Mouse (Mus musculus): ENCODE measurements at regions not wholly inside any gene's neighbourhood (a gene's known extent, or its start where the extent isn't known, plus 50 kb on each side); places are given as distances from the start of the nearest gene placed in this dataset.

DNA sequence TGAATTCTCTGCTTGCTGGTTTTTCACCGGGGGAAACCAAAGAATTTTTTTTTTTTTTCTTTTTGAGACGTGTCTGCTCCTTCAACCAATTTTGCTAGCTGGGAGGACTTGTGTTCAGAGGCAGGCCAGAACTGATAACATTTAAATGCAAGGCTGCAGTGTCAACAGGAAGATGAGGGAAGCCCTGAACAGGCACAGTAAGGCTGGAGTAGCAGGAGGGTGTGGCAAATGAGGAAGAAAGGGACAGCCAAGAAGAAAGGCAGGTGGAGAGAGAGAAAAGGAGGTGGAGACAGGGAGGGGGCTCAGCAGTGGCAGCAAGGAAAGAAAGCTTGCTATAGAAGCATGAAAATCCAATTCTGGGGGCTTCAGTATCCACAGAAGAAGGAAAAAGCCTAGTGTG lies 130.4 kb upstream of the Cadm1 start:
- no peak for DNase-seq (ENCODE audit: low read depth)

- DNase-seq (ENCODE audit: low read depth) = no peak
Observed at GRCm38 (mm10) chr9:47400117-47400823, 129.7 kb upstream of the Cadm1 start.

GRCm38 (mm10) chr9:47401511-47401910 lies 128.5 kb upstream of the Cadm1 start:
- no peak for DNase-seq (ENCODE audit: low read depth)

GRCm38 (mm10) chr9:47403317-47403716 lies 126.7 kb upstream of the Cadm1 start:
- DNase-seq (ENCODE audit: low read depth) = no peak

DNA sequence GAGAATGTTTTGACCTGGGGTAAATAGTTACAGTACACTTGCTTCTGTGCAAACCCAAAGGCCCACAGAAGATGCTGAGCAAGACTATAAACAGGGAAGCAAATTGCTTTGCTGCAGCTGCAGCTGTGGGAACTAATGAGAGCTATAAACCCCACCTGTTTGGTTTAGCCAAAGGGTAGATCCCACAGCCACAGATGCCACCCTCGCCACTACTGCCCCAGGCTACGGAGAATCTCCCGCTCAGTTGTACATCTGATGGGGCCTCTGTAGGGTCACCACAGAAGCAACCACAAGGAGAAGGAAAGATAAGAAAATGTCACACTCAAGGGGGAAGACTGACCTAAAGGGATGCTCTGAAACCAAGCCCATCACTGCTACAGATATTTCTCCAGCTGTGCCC lies 125.2 kb upstream of the Cadm1 start:
- no peak for DNase-seq (ENCODE audit: low read depth)

DNA sequence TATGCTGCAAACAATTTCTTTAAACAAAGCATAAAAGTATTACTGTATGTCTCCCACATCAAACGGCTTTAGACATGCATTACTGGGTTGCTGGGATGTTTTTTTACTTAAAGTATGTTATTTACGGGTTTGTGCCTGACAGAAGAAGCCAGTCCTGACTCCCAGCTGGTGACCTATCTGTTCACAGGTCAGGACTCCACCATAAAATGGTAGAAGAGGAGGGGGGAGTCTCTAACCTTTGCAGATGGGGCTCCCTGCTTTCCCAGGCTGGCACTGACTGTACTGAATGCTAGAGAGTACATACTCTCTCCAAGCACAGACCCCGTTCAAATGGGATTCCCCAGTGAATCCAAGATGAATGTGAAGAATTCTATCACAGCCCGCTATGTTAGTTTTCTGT lies 124.4 kb upstream of the Cadm1 start:
- DNase-seq (ENCODE audit: low read depth) = no peak

DNA sequence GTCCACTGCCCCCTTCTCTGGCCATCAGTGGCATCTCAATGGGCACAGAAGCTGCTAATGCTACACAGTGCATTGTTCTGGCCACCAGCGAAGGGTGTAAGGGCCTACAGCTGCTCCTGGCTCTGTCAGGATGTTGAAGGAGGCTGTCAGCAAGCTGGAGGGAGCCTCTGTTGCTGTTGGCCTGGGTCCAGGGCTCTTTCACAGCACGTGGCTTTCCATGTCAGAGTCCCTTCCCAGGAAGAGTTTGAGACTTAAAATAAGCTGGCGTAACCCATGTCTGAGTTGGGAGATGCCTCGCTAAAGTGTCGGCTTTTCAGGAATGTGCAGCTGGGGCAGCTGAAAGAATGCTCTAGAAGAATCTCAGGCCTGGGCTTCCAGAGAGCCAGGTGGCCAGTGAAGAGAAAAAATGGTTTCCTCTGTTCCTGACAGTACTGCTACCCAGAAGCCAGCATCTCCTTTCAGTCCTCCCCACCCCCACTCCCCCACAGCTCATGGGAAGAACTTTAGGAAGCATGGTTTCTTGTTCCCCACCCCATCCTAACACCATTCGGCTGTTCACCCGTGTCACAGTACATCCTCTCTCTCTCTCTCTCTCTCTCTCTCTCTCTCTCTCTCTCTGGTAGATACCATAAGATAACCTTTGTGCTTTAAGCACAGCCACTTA lies 122.8 kb upstream of the Cadm1 start:
- DNase-seq (ENCODE audit: low read depth) = no peak

DNA sequence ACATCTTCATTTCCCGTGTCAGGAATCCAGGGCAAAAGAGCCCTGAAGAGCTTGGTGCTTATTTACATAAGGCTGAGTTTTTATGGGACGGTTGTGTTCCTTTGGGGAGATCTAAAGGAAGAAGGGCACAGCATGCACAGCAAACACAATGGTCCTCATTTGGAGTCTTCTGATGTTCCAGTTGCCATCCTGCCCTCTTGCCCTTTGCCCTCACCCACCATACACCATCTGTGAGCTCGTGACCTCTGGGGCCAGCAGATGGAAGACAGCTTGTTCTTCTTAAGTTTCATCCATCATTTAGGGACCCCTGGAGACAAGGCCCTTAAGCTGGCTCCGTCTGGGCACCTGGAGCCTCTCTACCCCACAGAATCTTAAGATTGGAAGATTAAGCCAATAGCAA lies 121.9 kb upstream of the Cadm1 start:
- no peak for DNase-seq (ENCODE audit: low read depth)

DNA sequence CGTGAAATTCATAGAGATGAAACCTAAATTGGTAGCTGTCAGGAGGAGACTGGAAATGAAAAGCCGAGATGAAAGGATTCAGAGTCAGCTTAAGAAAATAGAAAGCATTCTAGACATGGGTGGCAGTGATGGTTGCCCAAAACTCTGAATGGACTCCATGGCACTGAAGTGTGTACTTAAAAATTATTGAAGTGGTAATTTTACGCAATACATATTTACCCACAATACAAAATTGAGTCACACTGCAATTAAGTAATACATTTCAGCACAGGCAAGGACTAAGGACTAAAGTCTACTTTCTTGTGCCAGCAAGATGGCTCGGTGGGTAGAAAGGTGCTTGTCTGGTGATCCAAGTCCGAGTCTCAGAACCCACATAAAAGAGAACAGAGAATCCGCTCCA lies 120.4 kb upstream of the Cadm1 start:
- no peak for DNase-seq (ENCODE audit: low read depth)

DNA sequence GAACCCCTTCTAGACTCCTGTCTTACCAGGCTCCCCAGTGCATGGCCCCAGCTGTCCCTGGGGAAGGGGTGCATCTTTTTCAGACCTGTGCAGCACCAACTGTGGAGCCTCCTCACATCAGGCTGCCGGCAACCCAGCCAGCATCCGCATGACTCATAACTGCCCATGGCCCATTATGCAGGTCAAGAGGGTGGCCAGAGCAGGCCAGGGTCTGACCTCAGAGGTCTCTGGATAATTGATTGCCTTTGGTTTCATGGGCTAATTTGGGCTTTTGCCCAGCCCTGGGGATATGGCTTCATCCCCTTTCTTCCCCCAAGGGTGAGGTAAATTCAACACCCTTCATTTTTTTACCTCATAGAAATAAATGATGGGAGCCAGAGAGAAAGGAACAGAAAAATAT lies 117.2 kb upstream of the Cadm1 start:
- no peak for DNase-seq (ENCODE audit: low read depth)

GRCm38 (mm10) chr9:47414350-47414988 lies 115.5 kb upstream of the Cadm1 start:
- no peak for DNase-seq (ENCODE audit: low read depth)

DNA sequence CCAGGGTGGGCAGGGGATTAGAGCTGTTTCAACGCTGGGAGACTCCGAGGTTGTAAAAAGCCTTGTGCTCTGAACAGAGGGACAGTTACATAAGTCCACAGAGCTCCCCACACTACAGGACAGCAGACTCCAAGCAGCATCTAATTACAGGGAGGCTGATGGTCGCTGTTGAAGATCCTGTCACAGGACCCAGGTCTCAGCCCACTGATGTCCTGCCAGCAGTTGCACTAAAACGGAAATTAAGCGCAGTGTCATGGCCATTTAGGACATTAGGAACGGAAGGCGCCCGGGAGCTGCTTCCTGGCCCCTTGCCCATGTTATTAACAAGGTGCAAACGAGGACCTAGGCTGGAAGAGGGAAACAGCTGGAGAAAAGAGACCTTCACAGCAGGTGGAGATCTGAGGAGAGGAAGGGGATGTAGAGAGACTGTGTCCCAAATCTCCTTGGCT lies 107.8 kb upstream of the Cadm1 start:
- no peak for DNase-seq (ENCODE audit: low read depth)

DNA sequence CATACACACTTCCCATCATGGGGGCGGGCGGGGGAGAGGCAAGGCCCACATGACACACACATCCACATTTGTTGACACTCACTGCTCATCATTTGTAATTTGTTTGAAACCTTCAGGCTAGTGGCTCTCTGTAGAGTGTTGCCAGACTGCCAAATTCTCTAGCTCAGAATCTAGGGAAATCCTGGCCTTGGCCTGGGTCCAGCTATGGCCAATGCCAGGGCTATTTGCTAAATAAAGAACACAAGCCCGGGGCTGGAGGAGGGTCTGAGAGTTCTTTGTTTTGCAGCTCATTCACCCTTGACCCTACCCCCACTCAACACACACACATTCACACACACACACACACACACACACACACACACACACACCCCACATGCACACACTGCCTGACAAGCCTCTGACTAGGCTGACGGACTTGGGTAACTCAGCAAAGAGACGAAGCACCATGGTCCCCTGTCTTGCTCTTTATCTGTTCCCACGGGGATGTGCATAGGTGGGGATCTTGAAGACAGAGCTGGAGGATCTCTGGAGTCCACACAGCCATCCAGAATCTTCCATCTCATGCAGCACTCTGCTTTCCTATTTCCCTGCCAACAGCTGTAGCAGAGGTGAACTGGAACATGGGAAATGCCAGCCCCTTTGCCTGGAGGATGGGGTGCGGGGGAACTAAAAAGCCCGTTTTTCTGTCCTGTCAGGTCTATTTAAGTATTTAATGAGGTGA lies 107.1 kb upstream of the Cadm1 start:
- no peak for DNase-seq (ENCODE audit: low read depth)

DNA sequence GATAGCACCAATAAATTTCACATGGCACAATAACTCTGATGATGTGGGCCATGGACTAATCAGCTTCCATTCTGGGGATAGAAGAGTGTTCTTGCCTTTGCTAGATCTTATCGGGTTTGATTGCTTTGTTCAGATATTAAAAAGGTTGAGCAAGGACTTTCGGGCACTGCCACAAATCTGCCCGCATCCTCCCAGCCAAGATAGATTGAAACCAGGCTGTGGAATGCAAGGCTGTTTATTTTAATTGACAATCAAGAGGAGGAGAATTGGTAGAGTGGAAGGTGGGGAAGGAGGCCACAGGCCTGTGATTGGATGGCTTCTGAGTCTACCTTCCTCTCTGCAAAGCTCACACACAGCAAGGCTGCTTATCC lies 106.5 kb upstream of the Cadm1 start:
- DNase-seq (ENCODE audit: low read depth) = no peak

DNA sequence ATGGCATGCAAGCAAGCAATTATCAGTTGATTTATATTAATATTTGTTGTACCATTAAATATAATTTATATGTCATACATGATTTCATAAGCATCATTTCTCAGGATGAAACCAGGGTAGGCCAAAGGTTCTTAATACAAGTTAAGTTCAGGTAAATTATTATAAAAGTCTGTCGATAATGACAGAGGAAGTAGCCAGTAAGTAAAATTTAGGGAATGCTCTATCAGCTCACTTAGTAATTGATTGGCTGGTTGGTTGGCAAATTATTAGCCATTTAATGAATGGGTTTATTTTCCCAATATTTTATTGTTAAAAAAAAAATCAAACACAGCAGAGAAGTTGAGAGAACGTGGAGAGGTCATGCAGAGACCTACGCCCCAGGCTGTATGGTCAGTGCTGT lies 105.8 kb upstream of the Cadm1 start:
- no peak for DNase-seq (ENCODE audit: low read depth)

DNA sequence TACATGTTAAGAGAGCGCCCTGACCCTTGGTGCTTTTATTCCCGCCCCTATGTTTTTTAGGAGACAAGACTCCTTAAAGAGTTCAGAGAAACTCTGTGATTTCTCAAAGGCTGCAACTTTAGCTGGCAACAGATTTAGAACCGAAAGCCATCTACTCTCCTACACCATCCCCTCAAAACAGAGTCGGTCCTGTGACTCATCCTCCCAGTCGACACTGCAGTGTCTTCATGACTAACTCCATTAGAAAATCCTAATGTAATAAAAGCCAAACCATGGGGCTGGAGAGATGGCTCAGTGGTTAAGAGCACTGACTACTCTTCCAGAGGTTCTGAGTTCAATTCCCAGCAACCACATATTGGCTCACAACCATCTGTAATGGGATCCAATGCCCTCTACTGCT lies 103.3 kb upstream of the Cadm1 start:
- DNase-seq (ENCODE audit: low read depth) = no peak

DNA sequence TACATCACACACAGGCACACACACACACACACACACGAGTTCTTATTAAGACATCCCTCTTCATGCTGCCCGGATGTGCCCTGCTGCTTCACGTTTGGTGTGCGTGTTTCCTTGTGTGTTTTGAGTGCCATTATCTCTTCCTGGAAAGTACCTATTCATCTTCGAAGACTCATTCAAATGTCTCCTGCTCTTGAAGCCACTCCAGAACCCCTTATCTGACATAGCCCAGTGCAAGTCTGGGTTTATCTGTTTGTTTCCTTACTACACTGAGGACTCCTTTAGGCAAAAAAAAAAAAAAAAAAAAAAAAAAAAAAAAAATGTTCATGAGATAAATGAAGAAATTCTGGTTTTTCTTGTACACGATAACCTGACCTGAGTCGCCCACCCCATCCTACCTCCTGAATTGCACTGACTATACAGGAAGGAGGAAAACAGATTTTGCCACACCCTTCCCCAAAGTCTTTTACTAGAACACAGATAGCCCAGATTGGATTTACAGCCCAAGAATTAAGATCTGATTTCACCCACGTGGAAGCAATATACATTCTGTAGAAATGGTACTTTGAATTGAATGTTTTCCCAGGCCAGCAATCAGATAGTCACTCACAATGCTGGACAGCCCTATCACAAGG lies 101.1 kb upstream of the Cadm1 start:
- no peak for DNase-seq (ENCODE audit: low read depth)

GRCm38 (mm10) chr9:47429691-47430090 lies 100.3 kb upstream of the Cadm1 start:
- no peak for DNase-seq (ENCODE audit: low read depth)

DNA sequence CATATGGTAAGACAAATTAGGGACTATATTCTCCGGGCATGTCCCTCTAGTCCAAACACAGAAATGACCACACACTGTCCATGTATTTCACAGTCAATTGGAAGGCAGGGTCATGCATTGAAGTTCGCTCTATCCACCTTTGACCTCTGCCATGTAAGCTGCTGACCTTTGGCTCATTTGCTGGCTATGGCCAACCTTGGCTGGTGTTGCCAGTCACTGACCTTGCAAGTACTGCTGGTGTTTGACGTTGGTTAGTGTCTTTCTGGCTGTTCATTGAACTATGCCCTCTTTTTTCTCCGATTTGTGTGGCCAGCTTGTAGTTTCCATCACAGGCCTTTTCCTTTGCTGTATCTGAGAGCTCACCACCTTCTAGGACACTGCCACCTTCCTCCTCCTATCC lies 97.3 kb upstream of the Cadm1 start:
- no peak for DNase-seq (ENCODE audit: low read depth)

GRCm38 (mm10) chr9:47433185-47433584 lies 96.8 kb upstream of the Cadm1 start:
- no peak for DNase-seq (ENCODE audit: low read depth)

DNA sequence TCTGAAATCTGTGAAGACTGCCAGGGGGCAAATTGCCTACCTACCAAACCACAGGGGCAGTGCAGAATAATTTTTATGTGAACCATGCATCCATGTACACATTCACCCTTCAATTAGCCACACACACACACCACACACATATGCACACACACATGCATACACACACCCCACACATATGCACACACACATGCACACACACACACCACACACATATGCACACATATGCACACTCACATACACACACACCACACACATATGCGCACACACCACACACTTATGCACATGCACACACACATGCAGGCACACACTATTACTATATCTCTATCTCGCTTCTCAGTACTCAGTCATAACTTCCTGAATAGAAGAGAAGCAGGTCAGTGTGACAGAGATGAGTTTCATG lies 95.9 kb upstream of the Cadm1 start:
- no peak for DNase-seq (ENCODE audit: low read depth)

DNA sequence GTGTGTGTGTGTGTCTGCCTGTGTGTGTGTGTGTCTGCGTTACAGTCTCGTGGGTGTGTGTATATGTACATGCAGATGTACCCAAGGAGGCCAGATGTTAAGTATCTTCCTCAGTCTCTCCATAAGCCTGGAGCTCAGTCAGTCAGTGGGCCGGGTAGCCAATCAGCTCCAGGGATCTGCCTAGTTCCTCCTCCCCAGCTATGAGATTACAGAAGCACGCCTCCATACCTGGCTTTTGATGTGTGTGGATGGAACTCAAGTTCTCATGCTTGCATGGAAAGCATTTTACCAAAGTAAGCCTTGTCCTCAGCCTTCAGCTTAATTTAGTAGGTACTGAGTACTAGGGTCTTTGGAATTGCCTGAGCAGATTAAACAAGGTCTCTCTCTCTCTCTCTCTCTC lies 91.0 kb upstream of the Cadm1 start:
- no peak for DNase-seq (ENCODE audit: low read depth)

Data from c-Kit-positive CD71-negative TER-119-negative erythroid progenitor cells, embryonic 14.5 days (primary cell).